Comparison of ENCODE assay signal across 8 mouse cellular contexts in genomic region chr12:84968831-84969655, GRCm38 (mm10). TPM values are rescaled to one million over a fixed set of nuclear protein-coding genes. Genes with fewer than 3 reads are reported as not detected.
DNase-seq lines count a peak whose midpoint lies in the region; ATAC-seq lines count a peak whose summit lies in the region.

No protein-coding gene starts in this region.

- H3K9me3 ChIP-seq in neural tube, embryonic 11.5 days (ENCODE audit: control insufficient read depth, low read length) = no peaks in the 10 kb centered on the region
- no peaks in the 10 kb centered on the region for H3K9me3 ChIP-seq in forebrain, embryonic 10.5 days

- no peak for DNase-seq in neural tube, embryonic 11.5 days (ENCODE audit: low spot score)
- no peak for DNase-seq in neural tube, embryonic 10.5 days (ENCODE audit: extremely low spot score, low spot score)
- DNase-seq in forebrain, embryonic 10.5 days (ENCODE audit: extremely low spot score, low spot score) = no peak
- peak; percentile 51 for DNase-seq in liver
- DNase-seq in spleen, postnatal 10 days (ENCODE audit: low spot score in 2 of 2) = peak; percentile 31 to 33
- no peak for DNase-seq in thymus, postnatal 0 days (ENCODE audit: low spot score)
- DNase-seq in lung, postnatal 10 days = no peak
- DNase-seq in urinary bladder, postnatal 10 days (ENCODE audit: low spot score) = no peak

- no peak overlapping the region for H3K9ac ChIP-seq in neural tube, embryonic 11.5 days (ENCODE audit: low read length)

- H3K36me3 ChIP-seq in neural tube, embryonic 11.5 days (ENCODE audit: control insufficient read depth, insufficient read depth, low read length) = no peaks in the 10 kb centered on the region
- peaks cover 18% of the 10 kb centered on the region for H3K36me3 ChIP-seq in forebrain, embryonic 10.5 days (replicated peaks)

- H3K4me1 ChIP-seq in neural tube, embryonic 11.5 days (ENCODE audit: control insufficient read depth, insufficient read depth, low read length) = peaks cover 9% of the 10 kb centered on the region
- peaks cover 26% of the 10 kb centered on the region for H3K4me1 ChIP-seq in forebrain, embryonic 10.5 days

- no peak for ATAC-seq in neural tube, embryonic 11.5 days (ENCODE audit: insufficient read depth, low FRiP score, low TSS enrichment)

- peak overlapping the region; percentile 1; the same call in 1 of the 2 replicates for H3K4me3 ChIP-seq in neural tube, embryonic 11.5 days (ENCODE audit: low read depth, low read length)
- H3K4me3 ChIP-seq in forebrain, embryonic 10.5 days = peak overlapping the region; percentile 90

- WGBS in neural tube, embryonic 11.5 days = 86% methylated on average over 16 of the region's 16 CpGs
- 87% methylated on average over 16 of the region's 16 CpGs for WGBS in forebrain, embryonic 10.5 days

- no peak overlapping the region for H3K27ac ChIP-seq in neural tube, embryonic 11.5 days (ENCODE audit: low read depth, low read length)
- H3K27ac ChIP-seq in forebrain, embryonic 10.5 days = no peak overlapping the region

- no peaks in the 10 kb centered on the region for H3K27me3 ChIP-seq in neural tube, embryonic 11.5 days (ENCODE audit: control insufficient read depth, insufficient read depth, low read length)
- peaks cover 11% of the 10 kb centered on the region; the same call in 1 of the 2 replicates for H3K27me3 ChIP-seq in forebrain, embryonic 10.5 days (ENCODE audit: poor library complexity, severe bottlenecking)

- H3K4me2 ChIP-seq in neural tube, embryonic 11.5 days (ENCODE audit: low read depth) = peak overlapping the region; percentile 80

RNA-seq across cellular contexts. Expression of gene Fcf1, which starts 1.7 kb away (rescaled TPM):
- polyA plus RNA-seq in neural tube, embryonic 11.5 days (2014; fragmentation: Nextera tagmentation; extraction: Ambion mirVana) = 152 and 154 TPM in 2 replicates
- polyA plus RNA-seq in forebrain, embryonic 10.5 days (2016; fragmentation: Nextera tagmentation; extraction: Ambion mirVana) = 174 and 175 TPM in 2 replicates
- 209 and 211 TPM in 2 replicates for polyA plus RNA-seq in thymus, postnatal 0 days (2015; fragmentation: Nextera tagmentation; extraction: Ambion mirVana)

RNA-seq across cellular contexts. Expression of gene Arel1, which starts 1.7 kb away (rescaled TPM):
- polyA plus RNA-seq in neural tube, embryonic 11.5 days (2014; fragmentation: Nextera tagmentation; extraction: Ambion mirVana) = 25.3 and 26.8 TPM in 2 replicates
- 18.5 and 18.7 TPM in 2 replicates for polyA plus RNA-seq in forebrain, embryonic 10.5 days (2016; fragmentation: Nextera tagmentation; extraction: Ambion mirVana)
- 11.9 and 13.0 TPM in 2 replicates for polyA plus RNA-seq in thymus, postnatal 0 days (2015; fragmentation: Nextera tagmentation; extraction: Ambion mirVana)

RNA-seq across cellular contexts. Expression of gene Ylpm1, which starts 27.1 kb away (rescaled TPM):
- polyA plus RNA-seq in neural tube, embryonic 11.5 days (2014; fragmentation: Nextera tagmentation; extraction: Ambion mirVana) = 44.8 and 46.1 TPM in 2 replicates
- polyA plus RNA-seq in forebrain, embryonic 10.5 days (2016; fragmentation: Nextera tagmentation; extraction: Ambion mirVana) = 34.2 and 37.2 TPM in 2 replicates
- 20.1 and 23.5 TPM in 2 replicates for polyA plus RNA-seq in thymus, postnatal 0 days (2015; fragmentation: Nextera tagmentation; extraction: Ambion mirVana)

Comparison
In these comparisons a context has a peak if more than half of its experiments do, and no peak if none do; other contexts are left out.
1. DNase-seq: peak in liver (single experiment) and spleen, postnatal 10 days (2 of 2); none in neural tube, embryonic 11.5 days (single experiment), neural tube, embryonic 10.5 days (single experiment), forebrain, embryonic 10.5 days (single experiment), thymus, postnatal 0 days (single experiment), lung, postnatal 10 days (single experiment) and urinary bladder, postnatal 10 days (single experiment).